Mouse (Mus musculus) cerebellum, adult 2 months (tissue): ENCODE data around the gene Tmem258.

Experiments used
- CTCF ChIP-seq: fragments of 200-500 bp; IDR thresholded peaks from 2 replicates; pipeline ENCODE4 v1.5.1; 2011; ENCODE audit warnings: low read depth, mild to moderate bottlenecking, control low read depth, low read length, moderate library complexity, borderline replicate concordance; ENCODE audit not compliant: insufficient read depth
- POLR2A ChIP-seq: fragments of 200-500 bp; IDR thresholded peaks from 2 replicates; pipeline ENCODE4 v1.6.1; 2011; ENCODE audit warnings: low read length, control low read depth, borderline replicate concordance; ENCODE audit not compliant: insufficient read depth

- TF ChIP-seq CTCF (no peak), POLR2A (no peak)
Measured at GRCm38 (mm10) chr19:10186569-10186968, 17.2 kb upstream of the Tmem258 start.
